Mouse (Mus musculus): Measurements from ENCODE around the gene Prr12. TPM values are rescaled to one million over a fixed set of nuclear protein-coding genes. Genes with fewer than 3 reads are reported as not detected.
"Not testable (repeated sequence)": the region's sequence is repeated elsewhere in the genome, so short reads cannot be mapped to it uniquely, and the experiment has no call there.

Prr12 gene
- total RNA-seq (2021), result 10 to 100 TPM; 75.7 to 77.5 TPM
- long read RNA-seq, partial matches to known transcripts, result 9 of 11 reads
- long read RNA-seq, other reads (novel, unspliced or antisense), result 1 of 11 reads

- no peak for DNase-seq (ENCODE audit: low spot score in 2 of 2)
Observed at GRCm38 (mm10) chr7:45052862-45053116, at the start of gene Prr12. Gene Prr12, minus strand, starts transcription at chr7:45052881.

- DNase-seq (ENCODE audit: low spot score in 2 of 2), result no peak
Observed at GRCm38 (mm10) chr7:45102441-45102840, 49.8 kb upstream of the Prr12 start.

- DNase-seq (ENCODE audit: low spot score in 2 of 2), result no peak
Observed at GRCm38 (mm10) chr7:45100046-45100445, 47.4 kb upstream of the Prr12 start.

GRCm38 (mm10) chr7:45098541-45099240 is 46.0 kb upstream of the Prr12 start:
- DNase-seq (ENCODE audit: low spot score in 2 of 2), result no peak

- DNase-seq (ENCODE audit: low spot score in 2 of 2), result no peak
Observed at GRCm38 (mm10) chr7:45097479-45097878, 44.8 kb upstream of the Prr12 start.

- DNase-seq (ENCODE audit: low spot score in 2 of 2), result not testable (repeated sequence)
Observed at GRCm38 (mm10) chr7:45095965-45096364, 43.3 kb upstream of the Prr12 start.

GRCm38 (mm10) chr7:45095367-45095766 is 42.7 kb upstream of the Prr12 start:
- DNase-seq (ENCODE audit: low spot score in 2 of 2), result no peak

GRCm38 (mm10) chr7:45094121-45094520 is 41.4 kb upstream of the Prr12 start:
- DNase-seq (ENCODE audit: low spot score in 2 of 2), result no peak

GRCm38 (mm10) chr7:45093516-45093905 is 40.8 kb upstream of the Prr12 start:
- no peak for DNase-seq (ENCODE audit: low spot score in 2 of 2)

- DNase-seq (ENCODE audit: low spot score in 2 of 2), result no peak
Observed at GRCm38 (mm10) chr7:45092828-45093515, 40.3 kb upstream of the Prr12 start.

- DNase-seq (ENCODE audit: low spot score in 2 of 2), result no peak
Observed at GRCm38 (mm10) chr7:45092048-45092447, 39.4 kb upstream of the Prr12 start, which contains the start of gene Rcn3. Gene Rcn3, minus strand, starts transcription at chr7:45092221.

GRCm38 (mm10) chr7:45091001-45091990 is 38.6 kb upstream of the Prr12 start:
- no peak for DNase-seq (ENCODE audit: low spot score in 2 of 2)

- no peak for DNase-seq (ENCODE audit: low spot score in 2 of 2)
Observed at GRCm38 (mm10) chr7:45090251-45090977, 37.7 kb upstream of the Prr12 start.

GRCm38 (mm10) chr7:45088597-45088996 is 35.9 kb upstream of the Prr12 start:
- no peak for DNase-seq (ENCODE audit: low spot score in 2 of 2)

- DNase-seq (ENCODE audit: low spot score in 2 of 2), result no peak
Observed at GRCm38 (mm10) chr7:45086084-45086483, 33.4 kb upstream of the Prr12 start.

GRCm38 (mm10) chr7:45083300-45083890 is 30.7 kb upstream of the Prr12 start:
- DNase-seq (ENCODE audit: low spot score in 2 of 2), result no peak

- no peak for DNase-seq (ENCODE audit: low spot score in 2 of 2)
Observed at GRCm38 (mm10) chr7:45082401-45083299, 30.0 kb upstream of the Prr12 start.

- no peak for DNase-seq (ENCODE audit: low spot score in 2 of 2)
Observed at GRCm38 (mm10) chr7:45081016-45081415, 28.3 kb upstream of the Prr12 start.

- DNase-seq (ENCODE audit: low spot score in 2 of 2), result peak; percentile 84 to 93
Observed at GRCm38 (mm10) chr7:45079856-45080255, 27.2 kb upstream of the Prr12 start.

All from layer of hippocampus, adult 18-20 months (tissue).